ENCODE assay signal across 34 mouse cellular contexts in the genomic region with DNA sequence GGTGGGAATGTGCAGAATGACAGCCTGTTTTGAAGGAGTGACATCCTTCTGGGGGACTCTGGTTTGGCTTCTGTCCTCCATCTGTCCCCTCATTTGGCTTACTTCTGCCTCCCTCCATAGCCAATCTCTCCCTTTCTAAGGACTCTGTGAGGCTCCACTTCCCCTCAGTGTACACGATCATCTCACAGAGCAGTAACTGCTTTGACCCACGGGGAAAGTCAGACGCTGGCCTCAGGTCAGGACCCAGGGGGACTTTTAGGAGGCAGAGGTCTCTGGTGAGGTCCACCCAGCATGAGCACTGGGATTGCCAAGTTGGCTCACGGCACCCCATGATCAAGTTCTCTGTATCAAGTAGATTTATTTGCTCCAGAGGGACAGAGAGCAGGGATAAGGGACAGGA.
"Had no signal": no experiment of that assay in that cellular context is flagged by ENCODE, and none has a peak within 500 bp of the region (broad histone marks: within the 10 kb centered on the region; RNA-seq: fewer than 3 reads in every experiment).

No protein-coding gene starts in this region.

- H3K36me3 ChIP-seq: hindbrain, embryonic 15.5 days had no signal

- H3K27me3 ChIP-seq: heart, embryonic 12.5 days; heart, embryonic 13.5 days; heart, embryonic 15.5 days; hindbrain, embryonic 13.5 days; hindbrain, embryonic 15.5 days; intestine, embryonic 15.5 days; kidney, embryonic 15.5 days had no signal

- H3K4me2 ChIP-seq: heart, embryonic 11.5 days; heart, embryonic 12.5 days; heart, embryonic 13.5 days; heart, embryonic 15.5 days; hindbrain, embryonic 12.5 days; hindbrain, embryonic 13.5 days; hindbrain, embryonic 14.5 days; hindbrain, embryonic 15.5 days; intestine, embryonic 15.5 days; kidney, embryonic 15.5 days had no signal

- H3K9me3 ChIP-seq: heart, embryonic 12.5 days; heart, embryonic 13.5 days; heart, embryonic 15.5 days; hindbrain, embryonic 10.5 days; hindbrain, embryonic 12.5 days; hindbrain, embryonic 13.5 days; hindbrain, embryonic 15.5 days; intestine, embryonic 15.5 days; kidney, embryonic 15.5 days had no signal

- DNase-seq: heart, postnatal 10 days; heart, postnatal 14 days; heart, postnatal 36 days; heart, postnatal 4 days; kidney, adult 11 months; kidney, adult 18-20 months; kidney, adult 2 months; kidney, adult 8-10 months; kidney, adult 9 months; kidney, postnatal 10 days; kidney, postnatal 14 days; kidney, postnatal 25 days; kidney, postnatal 36 days; kidney, postnatal 4 days; layer of hippocampus, adult 9-11 months; layer of hippocampus, postnatal 36 days had no signal

- H3K4me3 ChIP-seq: heart, embryonic 12.5 days; heart, embryonic 13.5 days; heart, embryonic 15.5 days; hindbrain, embryonic 10.5 days; hindbrain, embryonic 12.5 days; hindbrain, embryonic 13.5 days; hindbrain, embryonic 15.5 days; intestine, embryonic 15.5 days; kidney, embryonic 15.5 days; layer of hippocampus, adult 2 months had no signal

- H3K4me1 ChIP-seq: heart, embryonic 13.5 days; heart, embryonic 15.5 days; intestine, embryonic 15.5 days had no signal

- H3K27ac ChIP-seq: heart, embryonic 13.5 days; heart, embryonic 15.5 days; hindbrain, embryonic 10.5 days; hindbrain, embryonic 13.5 days; hindbrain, embryonic 14.5 days; hindbrain, embryonic 15.5 days; hindbrain, postnatal 0 days; intestine, embryonic 15.5 days; kidney, embryonic 15.5 days; kidney, postnatal 0 days; layer of hippocampus, adult 2 months had no signal

- ATAC-seq: hindbrain, embryonic 16.5 days; hindbrain, postnatal 0 days; inflammation-experienced regulatory T-cells, adult 6 months; intestine, embryonic 15.5 days; intestine, embryonic 16.5 days; intestine, postnatal 0 days had no signal

- H3K9ac ChIP-seq: heart, embryonic 12.5 days; heart, embryonic 13.5 days; heart, embryonic 15.5 days; hindbrain, embryonic 12.5 days; hindbrain, embryonic 13.5 days; hindbrain, embryonic 14.5 days; hindbrain, embryonic 15.5 days; intestine, embryonic 15.5 days; kidney, embryonic 15.5 days had no signal
